Mouse (Mus musculus): ENCODE data around the gene Il9r. TPM values are rescaled to one million over a fixed set of nuclear protein-coding genes. Genes with fewer than 3 reads are reported as not detected.

Gene Il9r
- polyA plus RNA-seq, 1 experiment from 2014 or later, result not detected

GRCm38 (mm10) chr11:32195867-32196540, 4.1 kb downstream of the Il9r start:
- WGBS, result 28% methylated on average over 11 of the region's 11 CpGs
- Histone ChIP-seq H3K4me3 (replicated peaks; ENCODE audit: low read length) (no peak overlapping the region), H3K9me3 (ENCODE audit: control insufficient read depth, low read length) (no peaks in the 10 kb centered on the region), H3K4me1 (replicated peaks; ENCODE audit: control insufficient read depth, insufficient read depth, low read length) (no peaks in the 10 kb centered on the region), H3K36me3 (ENCODE audit: control insufficient read depth, insufficient read depth) (no peaks in the 10 kb centered on the region), H3K27me3 (replicated peaks; ENCODE audit: control insufficient read depth, insufficient read depth, low read length) (no peaks in the 10 kb centered on the region), H3K4me2 (ENCODE audit: low read length) (no peak overlapping the region), H3K27ac (ENCODE audit: low read length) (no peak overlapping the region), H3K9ac (replicated peaks; ENCODE audit: low read depth, low read length) (no peak overlapping the region)
- no peak for ATAC-seq

- Histone ChIP-seq H3K27me3 (replicated peaks; ENCODE audit: control insufficient read depth, insufficient read depth, low read length) (no peaks in the 10 kb centered on the region), H3K36me3 (ENCODE audit: control insufficient read depth, insufficient read depth) (no peaks in the 10 kb centered on the region), H3K9ac (replicated peaks; ENCODE audit: low read depth, low read length) (no peak overlapping the region), H3K4me2 (ENCODE audit: low read length) (no peak overlapping the region), H3K4me1 (replicated peaks; ENCODE audit: control insufficient read depth, insufficient read depth, low read length) (no peaks in the 10 kb centered on the region), H3K4me3 (replicated peaks; ENCODE audit: low read length) (no peak overlapping the region), H3K9me3 (ENCODE audit: control insufficient read depth, low read length) (no peaks in the 10 kb centered on the region), H3K27ac (ENCODE audit: low read length) (no peak overlapping the region)
- no peak for ATAC-seq
- WGBS, result 83% methylated on average over 5 of the region's 5 CpGs
Observed at GRCm38 (mm10) chr11:32194626-32195025, 5.5 kb downstream of the Il9r start.

- H3K4me1 ChIP-seq (replicated peaks; ENCODE audit: control insufficient read depth, insufficient read depth, low read length), result no peaks in the 10 kb centered on the region
- no peaks in the 10 kb centered on the region for H3K27me3 ChIP-seq (replicated peaks; ENCODE audit: control insufficient read depth, insufficient read depth, low read length)
- ATAC-seq, result no peak
- H3K4me3 ChIP-seq (replicated peaks; ENCODE audit: low read length), result no peak overlapping the region
- 83% methylated on average over 10 of the region's 10 CpGs for WGBS
- no peak overlapping the region for H3K9ac ChIP-seq (replicated peaks; ENCODE audit: low read depth, low read length)
- H3K36me3 ChIP-seq (ENCODE audit: control insufficient read depth, insufficient read depth), result no peaks in the 10 kb centered on the region
- no peak overlapping the region for H3K27ac ChIP-seq (ENCODE audit: low read length)
- H3K9me3 ChIP-seq (ENCODE audit: control insufficient read depth, low read length), result no peaks in the 10 kb centered on the region
- no peak overlapping the region for H3K4me2 ChIP-seq (ENCODE audit: low read length)
Observed at GRCm38 (mm10) chr11:32194086-32194485, 6.0 kb downstream of the Il9r start.

DNA sequence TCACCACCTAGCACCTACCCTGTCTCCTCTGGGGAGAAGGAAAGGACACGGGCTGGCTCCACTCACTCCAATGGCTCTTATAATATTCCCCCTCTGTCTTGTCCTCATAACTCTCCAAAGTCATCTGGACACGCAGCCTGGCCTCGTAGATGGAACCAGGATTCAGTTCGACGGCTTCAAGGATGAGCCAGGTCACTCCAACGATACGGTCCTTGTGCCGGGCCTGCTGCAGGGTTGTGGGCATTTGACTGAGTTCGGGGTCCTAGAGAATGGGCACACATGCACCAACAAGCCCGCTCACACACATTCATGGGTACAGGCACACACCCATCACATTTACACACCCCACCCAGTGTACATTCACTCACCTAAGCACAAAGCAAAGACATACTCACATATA, 6.9 kb downstream of the Il9r start:
- 94% methylated on average over 10 of the region's 10 CpGs for WGBS
- no peak for ATAC-seq
- H3K36me3 ChIP-seq (ENCODE audit: control insufficient read depth, insufficient read depth), result no peaks in the 10 kb centered on the region
- H3K9me3 ChIP-seq (ENCODE audit: control insufficient read depth, low read length), result no peaks in the 10 kb centered on the region
- H3K27me3 ChIP-seq (replicated peaks; ENCODE audit: control insufficient read depth, insufficient read depth, low read length), result no peaks in the 10 kb centered on the region
- H3K27ac ChIP-seq (ENCODE audit: low read length), result no peak overlapping the region
- H3K4me2 ChIP-seq (ENCODE audit: low read length), result no peak overlapping the region
- H3K4me1 ChIP-seq (replicated peaks; ENCODE audit: control insufficient read depth, insufficient read depth, low read length), result no peaks in the 10 kb centered on the region
- H3K9ac ChIP-seq (replicated peaks; ENCODE audit: low read depth, low read length), result no peak overlapping the region
- no peak overlapping the region for H3K4me3 ChIP-seq (replicated peaks; ENCODE audit: low read length)

DNA sequence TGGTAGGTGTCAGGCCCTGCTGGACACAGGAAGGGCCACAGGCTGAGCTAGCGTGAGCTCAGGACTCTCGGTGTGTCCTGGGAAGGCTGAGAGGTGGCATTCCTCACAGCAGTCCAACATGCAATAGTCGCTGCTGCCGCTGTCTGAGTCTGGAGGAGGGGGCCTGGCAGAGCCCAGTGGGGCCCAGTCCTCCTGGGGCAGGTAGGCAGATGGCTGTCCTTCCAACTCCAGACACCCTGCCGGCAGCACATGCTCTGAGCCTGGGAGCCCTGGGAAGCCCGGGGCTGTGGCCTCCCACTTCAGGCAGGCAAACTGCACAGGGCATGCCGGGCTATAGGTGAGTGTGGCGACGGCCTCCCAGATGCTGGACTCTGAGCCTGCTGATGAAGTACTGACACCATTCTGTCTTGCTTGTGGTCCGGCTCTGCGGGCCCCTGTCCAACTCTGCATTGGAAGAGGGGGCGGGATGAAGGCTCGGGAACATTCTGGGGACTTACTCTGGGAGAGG, 9.4 kb downstream of the Il9r start:
- no peaks in the 10 kb centered on the region for H3K27me3 ChIP-seq (replicated peaks; ENCODE audit: control insufficient read depth, insufficient read depth, low read length)
- H3K9ac ChIP-seq (replicated peaks; ENCODE audit: low read depth, low read length), result no peak overlapping the region
- H3K27ac ChIP-seq (ENCODE audit: low read length), result no peak overlapping the region
- no peak overlapping the region for H3K4me2 ChIP-seq (ENCODE audit: low read length)
- no peaks in the 10 kb centered on the region for H3K4me1 ChIP-seq (replicated peaks; ENCODE audit: control insufficient read depth, insufficient read depth, low read length)
- H3K36me3 ChIP-seq (ENCODE audit: control insufficient read depth, insufficient read depth), result no peaks in the 10 kb centered on the region
- no peak for ATAC-seq
- H3K4me3 ChIP-seq (replicated peaks; ENCODE audit: low read length), result no peak overlapping the region
- no peaks in the 10 kb centered on the region for H3K9me3 ChIP-seq (ENCODE audit: control insufficient read depth, low read length)
- WGBS, result 80% methylated on average over 13 of the region's 13 CpGs

GRCm38 (mm10) chr11:32190119-32190518, 10.0 kb downstream of the Il9r start:
- Histone ChIP-seq H3K4me2 (ENCODE audit: low read length) (no peak overlapping the region), H3K36me3 (ENCODE audit: control insufficient read depth, insufficient read depth) (no peaks in the 10 kb centered on the region), H3K9ac (replicated peaks; ENCODE audit: low read depth, low read length) (no peak overlapping the region), H3K27ac (ENCODE audit: low read length) (no peak overlapping the region), H3K27me3 (replicated peaks; ENCODE audit: control insufficient read depth, insufficient read depth, low read length) (no peaks in the 10 kb centered on the region), H3K4me3 (replicated peaks; ENCODE audit: low read length) (no peak overlapping the region), H3K4me1 (replicated peaks; ENCODE audit: control insufficient read depth, insufficient read depth, low read length) (no peaks in the 10 kb centered on the region), H3K9me3 (ENCODE audit: control insufficient read depth, low read length) (no peaks in the 10 kb centered on the region)
- 76% methylated on average over 9 of the region's 9 CpGs for WGBS
- ATAC-seq, result no peak

GRCm38 (mm10) chr11:32189434-32189833, 10.6 kb downstream of the Il9r start:
- H3K4me1 ChIP-seq (replicated peaks; ENCODE audit: control insufficient read depth, insufficient read depth, low read length), result no peaks in the 10 kb centered on the region
- H3K4me3 ChIP-seq (replicated peaks; ENCODE audit: low read length), result no peak overlapping the region
- no peaks in the 10 kb centered on the region for H3K27me3 ChIP-seq (replicated peaks; ENCODE audit: control insufficient read depth, insufficient read depth, low read length)
- H3K9ac ChIP-seq (replicated peaks; ENCODE audit: low read depth, low read length), result no peak overlapping the region
- no peak overlapping the region for H3K27ac ChIP-seq (ENCODE audit: low read length)
- H3K9me3 ChIP-seq (ENCODE audit: control insufficient read depth, low read length), result no peaks in the 10 kb centered on the region
- 74% methylated on average over 5 of the region's 5 CpGs for WGBS
- no peak overlapping the region for H3K4me2 ChIP-seq (ENCODE audit: low read length)
- ATAC-seq, result no peak
- H3K36me3 ChIP-seq (ENCODE audit: control insufficient read depth, insufficient read depth), result no peaks in the 10 kb centered on the region

GRCm38 (mm10) chr11:32188881-32189280, 11.2 kb downstream of the Il9r start:
- H3K27me3 ChIP-seq (replicated peaks; ENCODE audit: control insufficient read depth, insufficient read depth, low read length), result no peaks in the 10 kb centered on the region
- ATAC-seq, result no peak
- WGBS, result 82% methylated on average over 12 of the region's 12 CpGs
- no peak overlapping the region for H3K4me2 ChIP-seq (ENCODE audit: low read length)
- H3K36me3 ChIP-seq (ENCODE audit: control insufficient read depth, insufficient read depth), result no peaks in the 10 kb centered on the region
- H3K9ac ChIP-seq (replicated peaks; ENCODE audit: low read depth, low read length), result no peak overlapping the region
- H3K4me1 ChIP-seq (replicated peaks; ENCODE audit: control insufficient read depth, insufficient read depth, low read length), result no peaks in the 10 kb centered on the region
- no peaks in the 10 kb centered on the region for H3K9me3 ChIP-seq (ENCODE audit: control insufficient read depth, low read length)
- no peak overlapping the region for H3K27ac ChIP-seq (ENCODE audit: low read length)
- no peak overlapping the region for H3K4me3 ChIP-seq (replicated peaks; ENCODE audit: low read length)

- no peak overlapping the region for H3K27ac ChIP-seq (ENCODE audit: low read length)
- ATAC-seq, result no peak
- no peak overlapping the region for H3K4me2 ChIP-seq (ENCODE audit: low read length)
- no peak overlapping the region for H3K9ac ChIP-seq (replicated peaks; ENCODE audit: low read depth, low read length)
- no peaks in the 10 kb centered on the region for H3K36me3 ChIP-seq (ENCODE audit: control insufficient read depth, insufficient read depth)
- 91% methylated on average over 4 of the region's 4 CpGs for WGBS
- no peaks in the 10 kb centered on the region for H3K27me3 ChIP-seq (replicated peaks; ENCODE audit: control insufficient read depth, insufficient read depth, low read length)
- 0 out of 2 replicates have a peak, but pooled peaks cover 2% of the 10 kb centered on the region for H3K4me1 ChIP-seq (replicated peaks; ENCODE audit: control insufficient read depth, insufficient read depth, low read length)
- no peak overlapping the region for H3K4me3 ChIP-seq (replicated peaks; ENCODE audit: low read length)
- H3K9me3 ChIP-seq (ENCODE audit: control insufficient read depth, low read length), result no peaks in the 10 kb centered on the region
Observed at GRCm38 (mm10) chr11:32187256-32187655, 12.8 kb downstream of the Il9r start.

- no peak for ATAC-seq
- Histone ChIP-seq H3K4me1 (replicated peaks; ENCODE audit: control insufficient read depth, insufficient read depth, low read length) (0 out of 2 replicates have a peak, but pooled peaks cover 4% of the 10 kb centered on the region), H3K9me3 (ENCODE audit: control insufficient read depth, low read length) (no peaks in the 10 kb centered on the region), H3K27ac (ENCODE audit: low read length) (no peak overlapping the region), H3K4me2 (ENCODE audit: low read length) (no peak overlapping the region), H3K36me3 (ENCODE audit: control insufficient read depth, insufficient read depth) (no peaks in the 10 kb centered on the region), H3K27me3 (replicated peaks; ENCODE audit: control insufficient read depth, insufficient read depth, low read length) (no peaks in the 10 kb centered on the region), H3K9ac (replicated peaks; ENCODE audit: low read depth, low read length) (no peak overlapping the region), H3K4me3 (replicated peaks; ENCODE audit: low read length) (no peak overlapping the region)
- WGBS, result 76% methylated on average over 3 of the region's 3 CpGs
Observed at GRCm38 (mm10) chr11:32186031-32186430, 14.0 kb downstream of the Il9r start.

Measured in forebrain, embryonic 16.5 days (tissue).